Mouse (Mus musculus) heart, embryonic 16.5 days (tissue): ENCODE data around the gene Insc. TPM values are rescaled to one million over a fixed set of nuclear protein-coding genes. Genes with fewer than 3 reads are reported as not detected.
A peak's percentile ranks its signal among the peaks of the same experiment; 100 is the strongest.
"Not testable (repeated sequence)": the region's sequence is repeated elsewhere in the genome, so short reads cannot be mapped to it uniquely, and the experiment has no call there.

ENCODE experiments used
- ATAC-seq: fragments of 200-750 bp; cut with Nextera tagmentation; replicated peaks from 2 replicates; pipeline ENCODE4 v1.8.0; 2017; ENCODE audit warnings: moderate number of reproducible peaks; ENCODE audit not compliant: insufficient read depth, low FRiP score; ENCODE audit errors: extremely low read depth
- H3K27ac ChIP-seq: fragments of 300-500 bp; sonication (generic); 2 replicates; pipeline ENCODE4 v1.5.1; 2014; ENCODE audit warnings: mild to moderate bottlenecking, low read length, control low read depth, moderate library complexity
- H3K27me3 ChIP-seq: fragments of 300-500 bp; sonication (generic); 2 replicates; pipeline ENCODE4 v1.6.1; 2014; ENCODE audit warnings: low read length, mixed read lengths; ENCODE audit not compliant: control insufficient read depth, insufficient read depth
- H3K36me3 ChIP-seq: fragments of 300-500 bp; sonication (generic); 2 replicates; pipeline ENCODE4 v1.6.1; 2014; ENCODE audit not compliant: control insufficient read depth, insufficient read depth
- H3K4me1 ChIP-seq: fragments of 300-500 bp; sonication (generic); 2 replicates; pipeline ENCODE4 v1.6.1; 2014; ENCODE audit warnings: low read length, mixed read lengths; ENCODE audit not compliant: control insufficient read depth, insufficient read depth
- H3K4me2 ChIP-seq: fragments of 300-500 bp; sonication (generic); 2 replicates; pipeline ENCODE4 v1.6.1; 2014; ENCODE audit warnings: low read depth, mild to moderate bottlenecking, control low read depth, low read length
- H3K4me3 ChIP-seq: fragments of 300-500 bp; sonication (generic); 2 replicates; pipeline ENCODE4 v1.5.1; 2014; ENCODE audit warnings: mild to moderate bottlenecking, control low read depth, low read length
- H3K9ac ChIP-seq: fragments of 300-500 bp; sonication (generic); 2 replicates; pipeline ENCODE4 v1.6.1; 2014; ENCODE audit warnings: low read length, control low read depth
- H3K9me3 ChIP-seq: fragments of 300-500 bp; sonication (generic); replicated peaks from 2 replicates; pipeline ENCODE4 v1.6.1; 2016; ENCODE audit warnings: low read length; ENCODE audit not compliant: control insufficient read depth
- WGBS: fragments of 180-500 bp; shearing (Covaris S2); extraction: QIAGEN DNeasy Blood & Tissue Kit; methylation state at CpG from one replicate; pipeline ENCODE4 v1.1.7; 2014; 5-methylcytosine and 5-hydroxymethylcytosine counted together
- polyA plus RNA-seq: library from polyadenylated mRNA; unstranded; fragments of >200 nt; fragmentation: Nextera tagmentation; extraction: Ambion mirVana; gene quantifications from 2 replicates; pipeline ENCODE4 v1.2.1, GENCODE M21; 2015

Gene Insc
- polyA plus RNA-seq, 1 experiment from 2014 or later = 6.7 TPM

DNA sequence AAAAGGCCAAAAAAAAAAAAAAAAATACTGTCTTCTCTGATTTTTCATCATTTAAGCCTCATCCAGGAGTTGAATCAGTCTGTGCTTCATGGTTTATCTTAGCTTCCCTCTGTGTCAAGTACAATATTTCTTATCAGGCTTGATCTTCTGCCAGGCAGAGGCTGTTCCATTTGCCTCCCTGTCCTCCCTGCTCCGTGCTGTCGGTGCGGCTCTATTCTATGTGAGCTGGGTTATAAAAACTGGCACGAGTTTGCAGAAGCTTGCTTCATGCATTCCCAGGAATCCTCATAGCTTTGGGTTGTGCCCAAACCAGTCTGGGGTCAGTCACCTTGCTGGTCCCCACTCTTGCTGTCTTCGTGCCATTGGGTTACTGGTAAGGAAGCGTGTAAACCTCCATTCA, 12.3 kb upstream of the Insc start:
- no peaks in the 10 kb centered on the region for H3K9me3 ChIP-seq
- H3K27me3 ChIP-seq = no peaks in the 10 kb centered on the region
- no peak overlapping the region for H3K4me3 ChIP-seq
- no peaks in the 10 kb centered on the region for H3K4me1 ChIP-seq
- no peak overlapping the region for H3K27ac ChIP-seq
- no peak for ATAC-seq
- no peaks in the 10 kb centered on the region for H3K36me3 ChIP-seq
- no peak overlapping the region for H3K9ac ChIP-seq
- H3K4me2 ChIP-seq = no peak overlapping the region
- 70% methylated on average over 6 of the region's 6 CpGs for WGBS

DNA sequence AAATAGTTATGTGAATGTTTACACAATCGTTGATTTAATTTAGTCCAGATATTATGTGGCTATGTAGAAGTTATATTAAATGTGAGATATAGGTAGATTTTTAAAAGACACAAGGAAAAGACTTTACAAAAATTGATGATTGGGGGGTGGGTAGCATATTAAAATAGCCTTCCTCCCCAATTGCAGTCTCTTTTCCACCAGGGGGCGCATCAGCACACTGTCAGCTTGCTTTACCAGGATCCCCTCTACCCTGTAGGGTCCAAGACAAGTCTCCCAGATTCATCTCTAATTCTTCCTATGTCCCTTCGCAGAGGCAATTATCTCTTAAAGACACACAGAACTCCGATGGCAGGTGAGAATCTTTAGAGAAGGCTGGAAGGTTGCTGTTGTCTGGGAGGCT, 11.8 kb upstream of the Insc start:
- not testable (repeated sequence) for H3K27me3 ChIP-seq, H3K9ac ChIP-seq, ATAC-seq, H3K4me3 ChIP-seq, H3K27ac ChIP-seq, H3K36me3 ChIP-seq, H3K4me2 ChIP-seq, H3K9me3 ChIP-seq, H3K4me1 ChIP-seq
- 35% methylated on average over 4 of the region's 4 CpGs for WGBS

DNA sequence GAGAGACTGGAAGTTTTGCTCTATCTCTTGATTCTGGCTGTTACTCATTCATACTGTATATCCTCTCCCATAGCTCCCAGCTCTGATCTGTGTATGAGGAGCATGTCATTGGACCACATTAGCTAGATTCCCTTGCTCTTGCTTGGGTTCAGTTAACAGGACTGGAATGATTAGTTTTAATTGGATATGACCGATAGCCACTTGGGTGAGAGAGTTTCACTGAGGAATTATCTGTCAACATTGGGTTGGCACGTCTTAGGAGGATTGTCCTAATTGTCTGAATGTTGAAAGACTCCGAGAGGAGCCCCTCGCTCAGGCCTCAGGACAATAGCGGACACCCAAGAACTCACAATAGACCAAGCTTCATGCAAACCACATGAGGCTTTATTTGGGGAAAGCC, 7.2 kb upstream of the Insc start:
- Histone ChIP-seq H3K4me2 (no peak overlapping the region), H3K9me3 (no peaks in the 10 kb centered on the region), H3K27me3 (no peaks in the 10 kb centered on the region), H3K36me3 (no peaks in the 10 kb centered on the region), H3K9ac (no peak overlapping the region), H3K27ac (no peak overlapping the region), H3K4me1 (no peaks in the 10 kb centered on the region), H3K4me3 (no peak overlapping the region)
- 84% methylated on average over 5 of the region's 5 CpGs for WGBS
- no peak for ATAC-seq

DNA sequence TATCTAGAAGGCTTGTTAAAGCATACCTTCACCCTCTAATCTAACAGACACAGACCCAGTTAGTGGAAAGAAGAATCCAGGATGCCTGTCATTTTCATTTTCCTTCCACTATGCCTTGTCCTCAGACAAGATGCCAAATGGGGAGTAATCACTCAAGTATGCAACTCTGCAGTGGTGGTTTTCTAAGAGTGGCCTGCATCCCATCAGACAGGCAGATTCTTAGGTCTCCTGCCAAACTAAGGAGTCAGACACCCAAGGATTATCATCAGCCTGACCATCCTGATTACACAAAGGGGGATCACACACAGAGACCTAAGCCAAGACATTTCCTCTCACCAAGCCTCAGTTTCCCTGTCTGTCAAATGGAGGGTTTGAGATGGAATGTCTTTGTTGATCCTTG, 5.3 kb upstream of the Insc start:
- Histone ChIP-seq H3K9me3 (no peaks in the 10 kb centered on the region), H3K4me2 (no peak overlapping the region), H3K27ac (no peak overlapping the region), H3K27me3 (no peaks in the 10 kb centered on the region), H3K4me3 (no peak overlapping the region), H3K36me3 (no peaks in the 10 kb centered on the region), H3K9ac (no peak overlapping the region), H3K4me1 (no peaks in the 10 kb centered on the region)
- no peak for ATAC-seq

DNA sequence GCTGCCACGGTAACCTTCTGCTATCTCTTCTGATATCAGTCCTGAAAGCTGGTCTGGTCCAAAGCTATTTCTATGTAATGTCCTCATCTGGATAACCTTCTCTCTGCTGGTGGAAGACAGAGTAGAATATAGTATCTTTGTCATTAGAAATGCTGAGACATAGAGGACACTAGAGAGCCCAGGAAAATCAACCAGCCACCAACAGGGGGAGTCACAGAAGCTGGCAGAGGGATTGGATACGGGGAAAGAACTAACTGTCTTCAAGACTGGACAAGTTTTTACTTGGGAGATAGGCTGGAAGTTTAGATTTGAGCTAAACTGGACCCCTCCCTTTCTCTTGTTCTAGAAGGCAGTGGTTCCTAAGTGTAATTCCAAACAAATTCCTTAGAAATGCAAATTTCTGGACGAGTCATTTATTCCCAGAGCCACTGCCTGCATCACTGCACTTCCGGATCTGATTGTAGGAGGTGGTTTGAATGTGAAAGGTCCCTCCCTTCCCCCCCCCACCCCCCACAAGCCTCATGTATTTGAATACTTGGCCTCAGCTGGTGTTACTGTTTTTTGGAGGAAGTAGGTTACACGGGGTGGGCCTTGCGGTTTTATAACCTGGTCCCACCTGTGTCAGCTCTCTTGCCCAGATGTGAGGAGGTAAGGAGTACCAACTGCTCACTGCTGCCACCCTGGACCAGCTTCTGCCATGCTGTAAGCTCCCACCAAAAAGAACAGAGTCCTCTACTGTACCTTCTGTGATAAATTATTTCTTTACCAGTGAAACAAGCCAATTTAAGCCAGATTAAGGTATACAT, 2.9 kb upstream of the Insc start:
- 45% methylated on average over 6 of the region's 6 CpGs for WGBS
- H3K27ac ChIP-seq = no peak overlapping the region
- no peaks in the 10 kb centered on the region for H3K9me3 ChIP-seq
- H3K27me3 ChIP-seq = 0 out of 2 replicates have a peak, but pooled peaks cover 2% of the 10 kb centered on the region
- H3K4me1 ChIP-seq = peaks cover 5% of the 10 kb centered on the region; the same call in 1 of the 2 replicates
- H3K4me3 ChIP-seq = no peak overlapping the region
- no peak overlapping the region for H3K9ac ChIP-seq
- no peak for ATAC-seq
- no peak overlapping the region for H3K4me2 ChIP-seq
- no peaks in the 10 kb centered on the region for H3K36me3 ChIP-seq

DNA sequence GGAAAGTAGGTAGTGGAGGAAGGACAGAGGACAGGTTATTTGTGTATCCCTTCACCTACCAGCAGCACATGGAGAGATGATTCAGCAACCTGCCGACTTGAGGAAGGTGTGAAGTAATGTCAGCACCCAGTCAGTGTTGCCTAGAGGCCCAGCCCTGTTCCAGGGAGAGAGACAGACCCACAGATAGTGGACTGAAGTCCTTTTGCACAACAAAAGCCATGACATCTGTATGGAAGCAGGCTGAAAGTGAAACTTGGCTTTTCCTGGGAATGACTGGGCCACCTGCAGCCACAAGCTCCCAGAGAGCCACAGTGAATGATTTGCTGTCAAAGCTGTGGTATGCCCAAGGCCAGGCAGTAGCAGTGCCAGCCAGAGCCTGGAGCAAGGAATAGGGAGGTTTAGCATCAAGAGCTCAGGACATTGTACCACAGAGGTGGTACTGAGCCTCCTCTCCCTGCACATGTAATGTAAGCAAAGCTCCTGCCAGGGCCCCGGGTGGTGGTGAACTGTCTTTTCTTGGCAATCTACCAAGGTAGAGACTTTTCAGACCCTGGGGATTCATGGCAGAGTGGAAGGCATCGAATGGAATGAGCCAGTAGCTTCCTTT, 1.2 kb downstream of the Insc start:
- 30% methylated on average over 3 of the region's 3 CpGs for whole genome bisulfite sequencing
- H3K4me1 ChIP-seq = peaks cover 5% of the 10 kb centered on the region; the same call in 1 of the 2 replicates
- 0 out of 2 replicates have a peak, but pooled peaks cover 4% of the 10 kb centered on the region for H3K27me3 ChIP-seq
- no peaks in the 10 kb centered on the region for H3K9me3 ChIP-seq
- peak overlapping the region; percentile 83; the same call in 1 of the 2 replicates for H3K4me2 ChIP-seq
- H3K9ac ChIP-seq = no peak overlapping the region
- ATAC-seq = no peak
- H3K36me3 ChIP-seq = no peaks in the 10 kb centered on the region
- no peak overlapping the region for H3K4me3 ChIP-seq
- no peak overlapping the region for H3K27ac ChIP-seq

DNA sequence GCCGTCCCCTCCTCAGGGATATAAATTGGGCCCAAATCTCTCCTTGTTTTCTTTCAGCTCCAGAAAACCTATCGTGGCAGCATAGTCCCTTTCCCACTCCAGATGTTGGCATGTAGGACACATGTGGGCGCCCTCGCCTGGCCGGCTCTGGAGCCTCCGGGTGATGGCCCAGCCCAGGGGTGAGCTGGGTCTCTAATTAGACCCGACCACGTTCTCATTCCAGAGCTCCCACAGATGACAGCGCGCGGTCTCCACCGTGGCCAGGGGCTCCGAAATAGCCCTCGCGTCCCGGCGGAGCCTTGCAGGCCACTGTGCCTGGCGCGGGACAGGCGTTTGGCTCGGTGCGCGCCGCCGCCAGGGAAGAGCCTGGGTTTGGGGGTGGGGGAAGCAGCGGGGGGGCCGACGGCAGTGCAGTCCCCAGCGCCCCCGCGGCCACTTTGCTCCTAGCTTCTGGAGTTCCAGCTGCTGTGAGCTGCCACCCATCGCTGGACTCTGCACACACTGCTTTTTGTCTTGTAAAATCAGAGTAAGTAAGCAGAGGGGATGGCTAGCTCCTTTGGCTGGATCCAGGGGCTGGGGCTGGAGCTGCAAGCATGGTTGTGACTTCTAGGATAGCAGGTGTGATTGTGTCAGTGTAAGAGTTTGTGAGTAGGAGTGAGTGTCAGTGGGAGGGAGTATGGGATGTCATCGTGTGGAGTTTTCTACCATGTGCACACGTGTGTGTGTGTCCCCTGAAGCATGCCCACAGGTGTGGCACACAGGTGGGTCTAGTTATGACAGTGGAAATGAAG, 2.2 kb downstream of the Insc start:
- Histone ChIP-seq H3K27me3 (0 out of 2 replicates have a peak, but pooled peaks cover 4% of the 10 kb centered on the region), H3K27ac (no peak overlapping the region), H3K9me3 (no peaks in the 10 kb centered on the region), H3K36me3 (no peaks in the 10 kb centered on the region), H3K9ac (peak overlapping the region; percentile 65), H3K4me1 (peaks cover 5% of the 10 kb centered on the region; the same call in 1 of the 2 replicates), H3K4me3 (peak overlapping the region; percentile 48), H3K4me2 (peak overlapping the region; percentile 83)
- ATAC-seq = peak; percentile 72; the same call in 1 of the 2 replicates
- WGBS = 5% methylated on average over 34 of the region's 34 CpGs

DNA sequence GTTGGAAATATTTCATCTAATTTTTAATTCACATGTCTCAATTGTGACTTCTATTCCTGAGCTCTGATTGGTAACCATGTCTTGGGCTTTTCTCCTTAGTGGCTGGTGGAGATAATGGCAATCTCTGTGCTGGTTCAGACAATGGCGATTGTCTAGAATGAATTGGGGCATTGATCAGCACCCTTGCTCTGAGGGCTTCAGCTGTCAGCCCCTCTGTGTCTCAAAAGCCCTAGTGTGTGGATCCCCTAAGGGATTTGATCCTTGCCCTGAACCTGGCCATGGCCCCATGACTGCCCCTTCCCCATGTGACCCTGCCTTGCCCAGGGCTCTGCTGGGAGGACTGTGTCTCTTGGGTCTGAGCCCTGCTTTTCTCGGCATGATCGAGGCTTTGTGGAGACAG, 4.1 kb downstream of the Insc start:
- no peak overlapping the region for H3K27ac ChIP-seq
- H3K27me3 ChIP-seq = 0 out of 2 replicates have a peak, but pooled peaks cover 4% of the 10 kb centered on the region
- H3K9ac ChIP-seq = no peak overlapping the region
- no peak overlapping the region for H3K4me3 ChIP-seq
- WGBS = 63% methylated on average over 3 of the region's 3 CpGs
- H3K4me1 ChIP-seq = peaks cover 5% of the 10 kb centered on the region; the same call in 1 of the 2 replicates
- no peaks in the 10 kb centered on the region for H3K9me3 ChIP-seq
- H3K4me2 ChIP-seq = no peak overlapping the region
- ATAC-seq = no peak
- H3K36me3 ChIP-seq = no peaks in the 10 kb centered on the region
